Mouse (Mus musculus) stomach, postnatal 0 days (tissue): ENCODE measurements around the gene Gm11569.
"Not testable (repeated sequence)": the region's sequence is repeated elsewhere in the genome, so short reads cannot be mapped to it uniquely, and the experiment has no call there.

Experiments used
- CTCF ChIP-seq: IDR thresholded peaks from 2 replicates; pipeline ENCODE4 v1.5.1; 2016; ENCODE audit warnings: antibody characterized with exemption, low read depth, mild to moderate bottlenecking, moderate library complexity
- EP300 ChIP-seq: optimal IDR thresholded peaks from 2 replicates; pipeline ENCODE3; 2016; ENCODE audit warnings: antibody characterized with exemption

GRCm38 (mm10) chr11:99809792-99810191 is 11.1 kb upstream of the Gm11569 start, which contains the start of gene Krtap4-13:
- not testable (repeated sequence) for TF ChIP-seq EP300, CTCF
